Mouse (Mus musculus) liver, embryonic 13.5 days (tissue): ENCODE data around the gene Pgam1. TPM values are rescaled to one million over a fixed set of nuclear protein-coding genes. Genes with fewer than 3 reads are reported as not detected.
A peak's percentile ranks its signal among the peaks of the same experiment; 100 is the strongest.
"Not testable (repeated sequence)": the region's sequence is repeated elsewhere in the genome, so short reads cannot be mapped to it uniquely, and the experiment has no call there.

Experiments used
- ATAC-seq: fragments of 200-750 bp; cut with Nextera tagmentation; 2 replicates; pipeline ENCODE4 v1.8.0; 2017; ENCODE audit warnings: low read depth, mild to moderate bottlenecking, moderate number of reproducible peaks, moderate library complexity
- DNase-seq: peaks from one replicate; pipeline ENCODE4 v3.0.0; 2022
- H3K27ac ChIP-seq: fragments of 300-500 bp; sonication (generic); 2 replicates; pipeline ENCODE4 v1.5.1; 2015; ENCODE audit warnings: moderate library complexity, mild to moderate bottlenecking, inconsistent platforms
- H3K27me3 ChIP-seq: fragments of 300-500 bp; sonication (generic); 2 replicates; pipeline ENCODE4 v1.6.1; 2015; ENCODE audit warnings: mild to moderate bottlenecking, inconsistent platforms
- H3K36me3 ChIP-seq: fragments of 300-500 bp; sonication (generic); 2 replicates; pipeline ENCODE4 v1.6.1; 2015; ENCODE audit warnings: mild to moderate bottlenecking, inconsistent platforms
- H3K4me1 ChIP-seq: fragments of 300-500 bp; sonication (generic); replicated peaks from 2 replicates; pipeline ENCODE4 v1.6.1; 2015; ENCODE audit warnings: inconsistent platforms
- H3K4me2 ChIP-seq: fragments of 300-500 bp; sonication (generic); 2 replicates; pipeline ENCODE4 v1.6.1; 2015; ENCODE audit warnings: inconsistent platforms, mild to moderate bottlenecking, moderate library complexity
- H3K4me3 ChIP-seq: fragments of 300-500 bp; sonication (generic); replicated peaks from 2 replicates; pipeline ENCODE4 v1.5.1; 2015; ENCODE audit warnings: mild to moderate bottlenecking, inconsistent platforms
- H3K9ac ChIP-seq: fragments of 300-500 bp; sonication (generic); 2 replicates; pipeline ENCODE4 v1.6.1; 2015; ENCODE audit warnings: mild to moderate bottlenecking, inconsistent platforms
- H3K9me3 ChIP-seq: fragments of 300-500 bp; sonication (generic); replicated peaks from 2 replicates; pipeline ENCODE4 v1.6.1; 2016; ENCODE audit warnings: inconsistent platforms
- WGBS: fragments of 180-500 bp; shearing (Covaris S2); methylation state at CpG from one replicate; pipeline ENCODE4 v1.1.7; 2015; ENCODE audit not compliant: insufficient replicate concordance; 5-methylcytosine and 5-hydroxymethylcytosine counted together
- polyA plus RNA-seq: library from polyadenylated mRNA; unstranded; fragments of >200 nt; fragmentation: Nextera tagmentation; extraction: Ambion mirVana; gene quantifications from 2 replicates; pipeline ENCODE4 v1.2.1, GENCODE M21; 2015

Pgam1 gene
- 230 and 238 TPM in 2 replicates for polyA plus RNA-seq

DNA sequence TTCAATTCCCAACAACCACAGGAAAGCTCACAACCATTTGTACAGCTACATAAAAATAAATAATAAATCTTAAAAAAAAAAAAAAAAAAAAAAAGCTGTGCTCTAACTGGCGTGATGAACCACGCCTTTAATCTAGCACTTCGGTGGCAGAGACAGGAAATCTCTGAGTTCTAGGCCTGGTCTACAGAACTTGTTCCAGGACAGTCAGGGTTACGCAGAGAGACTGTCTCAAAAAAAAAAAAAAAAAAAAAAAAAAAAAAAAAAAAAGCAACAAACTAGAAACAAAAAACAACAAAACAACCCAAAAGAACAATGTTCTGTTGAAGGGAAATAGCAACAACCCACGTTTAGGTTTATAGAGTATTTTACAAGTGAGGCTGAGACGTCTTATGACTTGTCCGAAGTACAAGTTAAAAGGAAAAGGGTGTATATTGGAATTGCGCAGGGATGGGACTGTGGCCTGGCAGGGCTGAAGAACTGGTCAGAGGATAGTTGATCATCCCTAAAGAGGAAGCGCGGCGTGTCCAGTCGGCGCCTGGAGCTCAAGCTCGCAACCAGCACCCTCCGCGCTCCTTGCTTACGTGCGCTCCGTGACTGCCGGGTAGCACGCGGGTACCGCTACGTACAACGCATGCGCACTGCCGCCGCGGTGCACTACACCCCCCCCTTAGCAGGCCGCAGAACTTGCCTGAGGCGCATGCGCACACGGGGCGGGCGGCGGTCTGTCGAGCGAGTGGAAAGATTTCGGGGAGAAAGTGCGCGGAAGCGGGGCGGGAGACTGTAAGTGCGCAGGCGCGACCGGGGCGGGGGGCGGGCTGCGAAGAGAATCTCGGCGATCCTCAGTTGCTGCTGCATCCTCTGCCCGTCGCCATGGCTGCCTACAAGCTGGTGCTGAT, at the start of gene Pgam1:
Gene Pgam1, plus strand, starts transcription at position 746 of the 896 bp plus-strand sequence.
- Histone ChIP-seq H3K4me2 (peak within 1 kb of the TSS; percentile 99), H3K4me1 (peaks cover 63% of the 10 kb centered on the region), H3K36me3 (peaks cover 22% of the 10 kb centered on the region), H3K27ac (peak within 1 kb of the TSS; percentile 85), H3K4me3 (peak within 1 kb of the TSS; percentile 78), H3K9me3 (no peaks in the 10 kb centered on the region), H3K9ac (peak within 1 kb of the TSS; percentile 84), H3K27me3 (no peaks in the 10 kb centered on the region)
- ATAC-seq = peak; percentile 89
- DNase-seq = peak; percentile 98
- WGBS = 3% methylated on average over 54 of the region's 54 CpGs

DNA sequence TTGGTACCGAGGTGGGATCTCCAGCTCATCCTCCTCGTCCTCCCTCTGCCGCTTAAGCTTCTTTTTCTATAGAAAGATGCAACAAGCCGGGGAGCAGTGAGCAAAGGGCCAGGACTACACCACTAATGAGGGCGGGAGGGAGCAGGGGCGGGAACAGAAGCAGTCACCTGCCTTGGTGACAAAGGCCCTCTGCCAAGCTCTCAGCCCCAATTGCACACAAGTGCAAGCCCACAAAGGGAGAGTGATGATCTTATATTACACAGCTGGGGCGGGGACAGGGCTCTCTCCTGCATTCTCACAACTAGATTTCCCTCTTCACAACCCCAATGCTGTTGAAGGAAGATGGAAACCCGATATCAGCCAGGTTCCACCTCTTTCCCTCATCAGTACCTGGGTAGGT, 45.0 kb upstream of the Pgam1 start:
- no peak for ATAC-seq
- WGBS = 85% methylated on average over 8 of the region's 8 CpGs

DNA sequence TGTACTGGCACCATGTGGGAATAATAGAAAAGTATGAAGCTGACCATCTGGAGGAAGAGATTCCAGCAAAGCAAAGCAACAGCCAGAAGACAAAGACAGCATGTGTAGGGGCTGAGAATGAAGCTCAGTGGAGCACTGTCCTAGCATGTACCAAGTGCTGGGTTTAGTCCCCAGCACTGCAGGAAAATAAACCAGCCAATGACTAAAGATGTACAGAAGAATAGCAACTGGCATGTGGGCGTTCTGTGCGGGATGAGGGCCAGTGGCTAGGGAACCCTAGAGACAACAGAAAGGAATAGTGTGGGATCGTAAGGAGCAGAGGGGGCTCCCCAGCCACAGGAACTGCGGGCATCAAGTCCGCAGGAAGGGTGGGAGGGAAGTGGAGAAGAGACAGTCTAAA, 42.4 kb upstream of the Pgam1 start:
- no peaks in the 10 kb centered on the region for H3K27me3 ChIP-seq
- no peak overlapping the region for H3K4me3 ChIP-seq
- no peaks in the 10 kb centered on the region for H3K9me3 ChIP-seq
- no peak overlapping the region for H3K9ac ChIP-seq
- no peak overlapping the region for H3K4me2 ChIP-seq
- 87% methylated on average over 5 of the region's 5 CpGs for WGBS
- no peak overlapping the region for H3K27ac ChIP-seq
- no peak for DNase-seq
- peaks cover 3% of the 10 kb centered on the region; the same call in 1 of the 2 replicates for H3K4me1 ChIP-seq
- H3K36me3 ChIP-seq = peaks cover 96% of the 10 kb centered on the region
- no peak for ATAC-seq

More for the DNA sequence above, 45.0 kb upstream of the Pgam1 start:
- no peaks in the 10 kb centered on the region for H3K9me3 ChIP-seq
- DNase-seq = no peak
- no peak overlapping the region for H3K4me3 ChIP-seq
- no peak overlapping the region for H3K4me2 ChIP-seq
- H3K27ac ChIP-seq = no peak overlapping the region
- no peaks in the 10 kb centered on the region for H3K27me3 ChIP-seq
- H3K36me3 ChIP-seq = peaks cover 96% of the 10 kb centered on the region
- no peaks in the 10 kb centered on the region for H3K4me1 ChIP-seq
- no peak overlapping the region for H3K9ac ChIP-seq

DNA sequence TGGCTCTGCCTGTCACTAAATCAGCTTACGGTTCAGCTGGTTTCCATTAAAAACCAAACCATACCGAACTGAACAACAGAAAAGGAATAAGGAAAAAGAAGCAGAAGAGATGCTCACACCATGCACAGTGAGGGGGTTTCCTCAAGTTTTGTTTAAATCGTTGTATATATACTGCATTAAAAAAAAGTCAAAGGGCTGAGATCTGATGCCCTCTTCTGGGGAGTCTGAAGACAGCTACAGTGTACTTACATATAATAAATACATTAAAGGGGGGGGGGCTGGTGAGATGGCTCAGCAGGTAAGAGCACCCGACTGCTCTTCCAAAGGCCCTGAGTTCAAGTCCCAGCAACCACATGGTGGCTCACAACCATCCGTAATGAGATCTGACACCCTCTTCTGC, 41.8 kb upstream of the Pgam1 start:
- not testable (repeated sequence) for H3K9me3 ChIP-seq, H3K27me3 ChIP-seq, H3K4me2 ChIP-seq, H3K4me1 ChIP-seq, ATAC-seq, H3K4me3 ChIP-seq, DNase-seq, H3K9ac ChIP-seq, H3K27ac ChIP-seq
- peaks cover 96% of the 10 kb centered on the region for H3K36me3 ChIP-seq
- WGBS = 83% methylated on average over 5 of the region's 5 CpGs

DNA sequence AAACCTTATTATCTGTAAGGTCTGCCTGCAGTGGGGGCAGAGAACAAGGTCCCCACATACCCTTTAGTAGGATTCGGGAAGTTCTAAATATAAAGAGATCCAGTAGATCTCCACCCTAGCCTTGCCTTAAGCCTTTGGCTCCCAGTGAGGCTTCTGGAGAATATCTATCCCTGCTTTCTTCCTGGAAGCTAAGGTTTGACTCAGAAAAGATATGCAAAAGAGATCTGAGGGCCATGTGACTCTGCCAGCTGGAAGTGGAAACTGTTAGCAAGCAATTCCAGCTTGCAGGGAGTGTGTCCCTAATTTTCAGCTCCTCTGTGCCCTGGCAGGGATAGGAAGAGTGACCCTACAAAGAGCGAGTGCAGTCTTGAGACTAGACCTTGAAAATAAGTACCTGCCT, 39.4 kb upstream of the Pgam1 start:
- H3K27me3 ChIP-seq = no peaks in the 10 kb centered on the region
- no peak overlapping the region for H3K27ac ChIP-seq
- H3K9ac ChIP-seq = no peak overlapping the region
- no peaks in the 10 kb centered on the region for H3K9me3 ChIP-seq
- ATAC-seq (no peak), DNase-seq (no peak)
- peaks cover 95% of the 10 kb centered on the region for H3K36me3 ChIP-seq
- H3K4me2 ChIP-seq = no peak overlapping the region
- H3K4me3 ChIP-seq = no peak overlapping the region
- 77% methylated on average over 2 of the region's 2 CpGs for WGBS
- peaks cover 3% of the 10 kb centered on the region; the same call in 1 of the 2 replicates for H3K4me1 ChIP-seq

DNA sequence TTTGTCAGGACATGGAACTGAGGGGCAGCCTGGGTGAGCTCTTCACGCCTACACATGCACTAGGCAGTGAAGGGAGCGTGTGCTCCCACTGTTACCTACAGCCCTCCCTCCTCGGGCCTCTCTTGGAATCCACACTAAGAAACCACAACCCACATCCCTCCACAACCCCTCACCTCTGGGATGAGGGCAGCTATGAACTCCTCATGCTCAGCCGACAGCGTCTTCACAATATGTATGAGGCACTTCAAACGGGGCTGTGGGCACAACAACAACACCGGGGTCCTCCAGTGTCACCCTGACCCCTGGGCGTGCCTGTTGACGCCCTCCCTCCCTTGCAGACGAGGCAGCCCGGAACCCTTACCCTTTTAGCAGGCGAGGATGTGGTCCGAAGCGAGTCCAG, 37.4 kb upstream of the Pgam1 start:
- H3K4me3 ChIP-seq = no peak overlapping the region
- no peaks in the 10 kb centered on the region for H3K27me3 ChIP-seq
- 85% methylated on average over 14 of the region's 14 CpGs for WGBS
- ATAC-seq (no peak), DNase-seq (no peak)
- peaks cover 3% of the 10 kb centered on the region; the same call in 1 of the 2 replicates for H3K4me1 ChIP-seq
- H3K4me2 ChIP-seq = no peak overlapping the region
- no peak overlapping the region for H3K9ac ChIP-seq
- H3K27ac ChIP-seq = no peak overlapping the region
- H3K9me3 ChIP-seq = no peaks in the 10 kb centered on the region
- peaks cover 90% of the 10 kb centered on the region for H3K36me3 ChIP-seq

- Histone ChIP-seq H3K4me3 (no peak overlapping the region), H3K4me1 (no peaks in the 10 kb centered on the region), H3K9me3 (no peaks in the 10 kb centered on the region), H3K27me3 (no peaks in the 10 kb centered on the region), H3K36me3 (peaks cover 89% of the 10 kb centered on the region), H3K27ac (no peak overlapping the region), H3K9ac (no peak overlapping the region), H3K4me2 (no peak overlapping the region)
- ATAC-seq = no peak
- DNase-seq = no peak
- 84% methylated on average over 4 of the region's 4 CpGs for WGBS
These were observed 29.9 kb upstream of the Pgam1 start for GRCm38 (mm10) chr19:41881842-41882241.

DNA sequence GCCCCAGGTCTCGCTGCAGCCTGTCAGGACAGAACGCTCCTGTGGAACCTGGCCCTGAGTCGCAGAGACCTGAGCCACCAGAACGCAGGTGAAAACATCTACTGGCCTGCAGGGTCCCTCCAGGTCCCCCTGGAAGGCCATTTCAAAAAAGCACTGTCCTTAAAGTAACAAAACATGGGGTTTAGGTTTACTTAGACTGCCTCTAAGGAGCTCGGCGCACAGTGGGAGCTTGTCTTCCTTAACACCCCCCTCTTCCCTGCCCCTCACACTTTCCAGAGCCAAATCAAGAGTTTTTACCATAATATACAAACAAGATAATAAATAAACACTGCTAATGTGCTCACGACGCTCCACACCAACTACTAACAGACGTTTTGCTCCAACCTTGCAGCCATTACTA, 27.8 kb upstream of the Pgam1 start:
- 81% methylated on average over 9 of the region's 9 CpGs for WGBS
- Histone ChIP-seq H3K9ac (no peak overlapping the region), H3K36me3 (peaks cover 92% of the 10 kb centered on the region), H3K9me3 (no peaks in the 10 kb centered on the region), H3K4me2 (no peak overlapping the region), H3K27ac (no peak overlapping the region), H3K27me3 (no peaks in the 10 kb centered on the region), H3K4me3 (no peak overlapping the region), H3K4me1 (peaks cover 2% of the 10 kb centered on the region; the same call in 1 of the 2 replicates)
- DNase-seq = no peak
- ATAC-seq = no peak

DNA sequence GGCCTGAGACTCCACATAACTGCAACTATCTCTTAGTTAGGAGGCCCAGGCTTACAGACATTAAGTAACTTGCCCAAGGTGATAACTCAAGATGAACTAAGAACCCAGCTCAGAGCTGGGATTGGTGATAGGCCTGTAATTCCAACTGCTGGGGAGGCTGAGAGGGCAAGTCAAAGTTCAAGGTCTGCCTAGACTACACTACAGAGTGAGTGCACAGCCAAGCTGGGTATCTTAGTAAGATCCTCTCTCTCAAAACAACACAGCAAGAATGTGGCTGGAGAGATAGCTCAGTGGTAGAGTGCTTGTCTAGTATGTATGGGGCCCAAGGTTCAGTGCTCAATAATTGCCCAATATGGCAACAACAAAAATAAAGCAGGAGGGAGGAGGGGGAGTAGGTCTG, 23.5 kb upstream of the Pgam1 start:
- no peak overlapping the region for H3K9ac ChIP-seq
- H3K4me2 ChIP-seq = no peak overlapping the region
- no peaks in the 10 kb centered on the region for H3K9me3 ChIP-seq
- ATAC-seq (no peak), DNase-seq (peak; percentile 82)
- no peak overlapping the region for H3K4me3 ChIP-seq
- no peaks in the 10 kb centered on the region for H3K27me3 ChIP-seq
- H3K36me3 ChIP-seq = peaks cover 87% of the 10 kb centered on the region
- H3K4me1 ChIP-seq = peaks cover 5% of the 10 kb centered on the region; the same call in 1 of the 2 replicates
- H3K27ac ChIP-seq = peak overlapping the region; percentile 13; the same call in 1 of the 2 replicates

- DNase-seq = peak; percentile 58
- no peaks in the 10 kb centered on the region for H3K9me3 ChIP-seq
- no peak for ATAC-seq
- 22% methylated on average over 7 of the region's 7 CpGs for WGBS
- peaks cover 38% of the 10 kb centered on the region for H3K4me1 ChIP-seq
- peak overlapping the region; percentile 43 for H3K27ac ChIP-seq
- no peaks in the 10 kb centered on the region for H3K27me3 ChIP-seq
- peak overlapping the region; percentile 88 for H3K4me3 ChIP-seq
- H3K9ac ChIP-seq = peak overlapping the region; percentile 73
- peaks cover 25% of the 10 kb centered on the region for H3K36me3 ChIP-seq
- H3K4me2 ChIP-seq = peak overlapping the region; percentile 94
These were observed 16.8 kb upstream of the Pgam1 start for GRCm38 (mm10) chr19:41894959-41895358.

- Histone ChIP-seq H3K27me3 (no peaks in the 10 kb centered on the region), H3K4me1 (peaks cover 43% of the 10 kb centered on the region), H3K36me3 (peaks cover 19% of the 10 kb centered on the region), H3K4me3 (peak within 1 kb of the TSS; percentile 88), H3K27ac (peak within 1 kb of the TSS; percentile 67), H3K9ac (peak within 1 kb of the TSS; percentile 73), H3K9me3 (no peaks in the 10 kb centered on the region), H3K4me2 (peak within 1 kb of the TSS; percentile 94)
- DNase-seq (peak; percentile 76), ATAC-seq (peak; percentile 89)
- under 1% methylated on average over 46 of the region's 46 CpGs for WGBS
These were observed 16.0 kb upstream of the Pgam1 start, which contains the start of gene Rrp12 for GRCm38 (mm10) chr19:41895460-41896318. Gene Rrp12 (minus strand): TSS chr19:41896173.
